Mouse (Mus musculus): Measurements from ENCODE around the gene Fam120b.
A peak's percentile ranks its signal among the peaks of the same experiment; 100 is the strongest.

The Fam120b gene

GRCm38 (mm10) chr17:15395997-15396675, at the start of gene Fam120b:
Gene Fam120b, plus strand, starts transcription at chr17:15396202.
- peak; percentile 92 for DNase-seq (ENCODE audit: low spot score)

GRCm38 (mm10) chr17:15350152-15350551, 45.9 kb upstream of the Fam120b start:
- no peak for DNase-seq (ENCODE audit: low spot score)

GRCm38 (mm10) chr17:15352869-15353610, 43.0 kb upstream of the Fam120b start:
- peak; percentile 10 for DNase-seq (ENCODE audit: low spot score)

- DNase-seq (ENCODE audit: low spot score): no peak
These were observed 42.0 kb upstream of the Fam120b start for GRCm38 (mm10) chr17:15354006-15354405.

- no peak for DNase-seq (ENCODE audit: low spot score)
These were observed 40.9 kb upstream of the Fam120b start for GRCm38 (mm10) chr17:15355072-15355471.

GRCm38 (mm10) chr17:15356526-15356925, 39.5 kb upstream of the Fam120b start:
- DNase-seq (ENCODE audit: low spot score): no peak

GRCm38 (mm10) chr17:15357071-15357470, 38.9 kb upstream of the Fam120b start:
- no peak for DNase-seq (ENCODE audit: low spot score)

- no peak for DNase-seq (ENCODE audit: low spot score)
These were observed 32.3 kb upstream of the Fam120b start for GRCm38 (mm10) chr17:15363656-15364055.

- DNase-seq (ENCODE audit: low spot score): no peak
These were observed 30.4 kb upstream of the Fam120b start for GRCm38 (mm10) chr17:15365650-15366049.

- no peak for DNase-seq (ENCODE audit: low spot score)
These were observed 25.6 kb upstream of the Fam120b start for GRCm38 (mm10) chr17:15370401-15370800.

- no peak for DNase-seq (ENCODE audit: low spot score)
These were observed 23.8 kb upstream of the Fam120b start for GRCm38 (mm10) chr17:15371967-15372835.

GRCm38 (mm10) chr17:15372931-15373652, 22.9 kb upstream of the Fam120b start:
- no peak for DNase-seq (ENCODE audit: low spot score)

- DNase-seq (ENCODE audit: low spot score): no peak
These were observed 21.5 kb upstream of the Fam120b start for GRCm38 (mm10) chr17:15374321-15375141.

- no peak for DNase-seq (ENCODE audit: low spot score)
These were observed 20.8 kb upstream of the Fam120b start for GRCm38 (mm10) chr17:15375224-15375623.

- peak; percentile 52 for DNase-seq (ENCODE audit: low spot score)
These were observed 20.1 kb upstream of the Fam120b start for GRCm38 (mm10) chr17:15375701-15376493.

- DNase-seq (ENCODE audit: low spot score): no peak
These were observed 19.4 kb upstream of the Fam120b start, which contains the start of gene Dll1 for GRCm38 (mm10) chr17:15376494-15377181. Gene Dll1, minus strand, starts transcription at chr17:15376872.

GRCm38 (mm10) chr17:15377901-15378300, 18.1 kb upstream of the Fam120b start:
- DNase-seq (ENCODE audit: low spot score): peak; percentile 49

- no peak for DNase-seq (ENCODE audit: low spot score)
These were observed 17.4 kb upstream of the Fam120b start for GRCm38 (mm10) chr17:15378413-15379109.
